Mouse (Mus musculus) liver, embryonic 16.5 days (tissue): ENCODE measurements around the gene Bag3. TPM values are rescaled to one million over a fixed set of nuclear protein-coding genes. Genes with fewer than 3 reads are reported as not detected.

ENCODE experiments used
- ATAC-seq: fragments of 200-750 bp; cut with Nextera tagmentation; 2 replicates; pipeline ENCODE4 v1.8.0; 2017; ENCODE audit warnings: low read depth, mild to moderate bottlenecking, moderate number of reproducible peaks, moderate library complexity
- H3K27ac ChIP-seq: fragments of 300-500 bp; sonication (generic); 2 replicates; pipeline ENCODE4 v1.5.1; 2014; ENCODE audit warnings: mild to moderate bottlenecking, low read length
- H3K27me3 ChIP-seq: fragments of 300-500 bp; sonication (generic); 2 replicates; pipeline ENCODE4 v1.6.1; 2014; ENCODE audit warnings: low read depth, low read length, mixed read lengths; ENCODE audit not compliant: control insufficient read depth, insufficient read depth
- H3K36me3 ChIP-seq: fragments of 300-500 bp; sonication (generic); 2 replicates; pipeline ENCODE4 v1.6.1; 2014; ENCODE audit warnings: mild to moderate bottlenecking; ENCODE audit not compliant: control insufficient read depth, insufficient read depth
- H3K4me1 ChIP-seq: fragments of 300-500 bp; sonication (generic); 2 replicates; pipeline ENCODE4 v1.6.1; 2014; ENCODE audit warnings: low read depth, low read length, mixed read lengths; ENCODE audit not compliant: control insufficient read depth
- H3K4me2 ChIP-seq: fragments of 300-500 bp; sonication (generic); 2 replicates; pipeline ENCODE4 v1.6.1; 2014; ENCODE audit warnings: low read depth, low read length, mixed read lengths
- H3K4me3 ChIP-seq: fragments of 300-500 bp; sonication (generic); 2 replicates; pipeline ENCODE4 v1.5.1; 2014; ENCODE audit warnings: low read depth, mild to moderate bottlenecking, low read length
- H3K9ac ChIP-seq: fragments of 300-500 bp; sonication (generic); 2 replicates; pipeline ENCODE4 v1.6.1; 2014; ENCODE audit warnings: low read depth, low read length
- H3K9me3 ChIP-seq: fragments of 300-500 bp; sonication (generic); replicated peaks from 2 replicates; pipeline ENCODE4 v1.6.1; 2016; ENCODE audit warnings: low read length; ENCODE audit not compliant: control insufficient read depth
- WGBS: fragments of 180-500 bp; shearing (Covaris S2); extraction: QIAGEN DNeasy Blood & Tissue Kit; methylation state at CpG from one replicate; pipeline ENCODE4 v1.1.7; 2014; ENCODE audit not compliant: insufficient replicate concordance; 5-methylcytosine and 5-hydroxymethylcytosine counted together
- polyA plus RNA-seq: library from polyadenylated mRNA; unstranded; fragments of >200 nt; fragmentation: Nextera tagmentation; extraction: Ambion mirVana; gene quantifications from 2 replicates; pipeline ENCODE4 v1.2.1, GENCODE M21; 2015

Bag3 gene
- polyA plus RNA-seq, 1 experiment from 2014 or later: 3.5 TPM

- Histone ChIP-seq H3K36me3 (no peaks in the 10 kb centered on the region), H3K9me3 (no peaks in the 10 kb centered on the region), H3K9ac (no peak overlapping the region), H3K4me1 (no peaks in the 10 kb centered on the region; the same call in 1 of the 2 replicates), H3K27ac (no peak overlapping the region), H3K4me3 (no peak overlapping the region), H3K27me3 (no peaks in the 10 kb centered on the region), H3K4me2 (no peak overlapping the region)
- 46% methylated on average over 2 of the region's 2 CpGs for WGBS
- no peak for ATAC-seq
These were observed 56.0 kb downstream of the Bag3 start for GRCm38 (mm10) chr7:128579381-128579780.

GRCm38 (mm10) chr7:128580318-128580717 is 56.9 kb downstream of the Bag3 start:
- H3K4me1 ChIP-seq: no peaks in the 10 kb centered on the region; the same call in 1 of the 2 replicates
- H3K36me3 ChIP-seq: no peaks in the 10 kb centered on the region
- H3K4me2 ChIP-seq: no peak overlapping the region
- H3K4me3 ChIP-seq: no peak overlapping the region
- H3K9me3 ChIP-seq: no peaks in the 10 kb centered on the region
- 43% methylated on average over 6 of the region's 6 CpGs for WGBS
- H3K27ac ChIP-seq: no peak overlapping the region
- no peak for ATAC-seq
- no peaks in the 10 kb centered on the region for H3K27me3 ChIP-seq
- H3K9ac ChIP-seq: no peak overlapping the region

- no peak overlapping the region for H3K27ac ChIP-seq
- H3K4me1 ChIP-seq: no peaks in the 10 kb centered on the region; the same call in 1 of the 2 replicates
- no peaks in the 10 kb centered on the region for H3K27me3 ChIP-seq
- no peak overlapping the region for H3K4me2 ChIP-seq
- H3K9me3 ChIP-seq: no peaks in the 10 kb centered on the region
- H3K9ac ChIP-seq: no peak overlapping the region
- H3K4me3 ChIP-seq: no peak overlapping the region
- no peaks in the 10 kb centered on the region for H3K36me3 ChIP-seq
- 67% methylated on average over 15 of the region's 15 CpGs for WGBS
- ATAC-seq: no peak
These were observed 58.6 kb downstream of the Bag3 start for GRCm38 (mm10) chr7:128581864-128582484.

- Histone ChIP-seq H3K27me3 (no peaks in the 10 kb centered on the region), H3K36me3 (no peaks in the 10 kb centered on the region), H3K4me3 (no peak overlapping the region), H3K27ac (no peak overlapping the region), H3K9ac (no peak overlapping the region), H3K4me1 (no peaks in the 10 kb centered on the region; the same call in 1 of the 2 replicates), H3K9me3 (no peaks in the 10 kb centered on the region), H3K4me2 (no peak overlapping the region)
- ATAC-seq: no peak
- WGBS: 68% methylated on average over 6 of the region's 6 CpGs
These were observed 60.0 kb downstream of the Bag3 start for GRCm38 (mm10) chr7:128583213-128583948.

DNA sequence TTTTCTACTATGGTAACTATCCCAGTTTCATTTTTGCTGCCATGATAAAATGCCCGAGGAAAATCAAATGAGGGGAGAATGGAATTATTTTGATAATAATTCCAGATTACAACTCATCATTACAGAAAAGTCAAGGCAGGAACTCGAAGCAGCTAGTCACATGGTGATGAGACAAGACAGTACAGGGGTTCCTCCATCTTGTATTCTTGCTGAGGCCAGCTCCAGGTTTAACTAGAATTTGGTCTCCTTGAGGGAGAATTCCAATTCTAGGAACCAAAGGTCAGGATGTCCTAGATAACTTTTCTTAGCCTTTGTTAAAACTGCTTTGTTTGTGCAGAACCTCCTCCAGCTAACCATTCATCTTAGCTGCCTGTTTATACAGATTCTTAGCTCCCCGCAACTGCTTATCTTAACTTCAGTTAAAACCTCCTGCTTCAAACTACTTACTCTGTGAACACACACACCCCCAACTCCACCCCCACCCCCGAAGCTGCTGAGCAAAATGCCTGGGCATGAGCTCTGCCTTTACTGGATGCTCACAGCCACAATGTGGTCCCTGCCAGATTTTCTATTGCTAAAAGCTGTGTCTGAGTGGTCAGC is 64.0 kb downstream of the Bag3 start:
- 21% methylated on average over 4 of the region's 4 CpGs for WGBS
- Histone ChIP-seq H3K27me3 (no peaks in the 10 kb centered on the region), H3K9ac (no peak overlapping the region), H3K4me1 (peaks cover 3% of the 10 kb centered on the region; the same call in 1 of the 2 replicates), H3K4me3 (no peak overlapping the region), H3K4me2 (no peak overlapping the region), H3K9me3 (no peaks in the 10 kb centered on the region), H3K36me3 (no peaks in the 10 kb centered on the region), H3K27ac (no peak overlapping the region)
- no peak for ATAC-seq

- Histone ChIP-seq H3K4me3 (no peak overlapping the region), H3K4me1 (peaks cover 3% of the 10 kb centered on the region; the same call in 1 of the 2 replicates), H3K36me3 (no peaks in the 10 kb centered on the region), H3K9me3 (no peaks in the 10 kb centered on the region), H3K9ac (no peak overlapping the region), H3K27me3 (no peaks in the 10 kb centered on the region), H3K4me2 (no peak overlapping the region), H3K27ac (no peak overlapping the region)
- ATAC-seq: no peak
- WGBS: 46% methylated on average over 9 of the region's 9 CpGs
These were observed 68.1 kb downstream of the Bag3 start for GRCm38 (mm10) chr7:128591345-128592084.

- 0 out of 2 replicates have a peak overlapping the region, but pooled peaks have one; percentile 25 for H3K4me3 ChIP-seq
- peak overlapping the region; percentile 33 for H3K4me2 ChIP-seq
- WGBS: 26% methylated on average over 21 of the region's 21 CpGs
- no peak overlapping the region for H3K9ac ChIP-seq
- H3K9me3 ChIP-seq: no peaks in the 10 kb centered on the region
- no peaks in the 10 kb centered on the region for H3K36me3 ChIP-seq
- peaks cover 3% of the 10 kb centered on the region; the same call in 1 of the 2 replicates for H3K4me1 ChIP-seq
- ATAC-seq: no peak
- H3K27ac ChIP-seq: no peak overlapping the region
- no peaks in the 10 kb centered on the region for H3K27me3 ChIP-seq
These were observed 68.9 kb downstream of the Bag3 start for GRCm38 (mm10) chr7:128592118-128592935.

- H3K36me3 ChIP-seq: no peaks in the 10 kb centered on the region
- H3K27ac ChIP-seq: no peak overlapping the region
- WGBS: 38% methylated on average over 6 of the region's 6 CpGs
- H3K9me3 ChIP-seq: no peaks in the 10 kb centered on the region
- no peak overlapping the region for H3K9ac ChIP-seq
- no peaks in the 10 kb centered on the region for H3K27me3 ChIP-seq
- ATAC-seq: no peak
- H3K4me1 ChIP-seq: peaks cover 3% of the 10 kb centered on the region; the same call in 1 of the 2 replicates
- no peak overlapping the region for H3K4me3 ChIP-seq
- no peak overlapping the region for H3K4me2 ChIP-seq
These were observed 69.5 kb downstream of the Bag3 start for GRCm38 (mm10) chr7:128592936-128593241.
